Mouse (Mus musculus): Measurements from ENCODE around the gene Ormdl3. TPM values are rescaled to one million over a fixed set of nuclear protein-coding genes. Genes with fewer than 3 reads are reported as not detected.
"Not testable (repeated sequence)": the region's sequence is repeated elsewhere in the genome, so short reads cannot be mapped to it uniquely, and the experiment has no call there.

The Ormdl3 gene
- polyA plus RNA-seq (2014; fragmentation: Nextera tagmentation; extraction: Ambion mirVana): 9.6 and 15.0 TPM in 2 replicates

GRCm38 (mm10) chr11:98586892-98587563 is at the start of gene Ormdl3:
TSS of gene Ormdl3 (minus strand) at chr11:98587368.
- peaks cover 60% of the 10 kb centered on the region for H3K4me1 ChIP-seq (ENCODE audit: control insufficient read depth, insufficient read depth, low read length)
- H3K9ac ChIP-seq (ENCODE audit: low read depth, low read length): peak within 1 kb of the TSS; percentile 91
- ATAC-seq (replicated peaks; ENCODE audit: insufficient number of reproducible peaks, low FRiP score, low TSS enrichment): peak; percentile 82
- H3K4me3 ChIP-seq (ENCODE audit: low read depth, low read length): peak within 1 kb of the TSS; percentile 97
- peaks cover 7% of the 10 kb centered on the region for H3K36me3 ChIP-seq (ENCODE audit: control insufficient read depth, insufficient read depth, low read length)
- H3K4me2 ChIP-seq: peak within 1 kb of the TSS; percentile 81
- H3K27me3 ChIP-seq (ENCODE audit: control insufficient read depth, insufficient read depth, low read length): no peaks in the 10 kb centered on the region
- no peaks in the 10 kb centered on the region for H3K9me3 ChIP-seq (replicated peaks; ENCODE audit: control insufficient read depth, low read length)
- WGBS (ENCODE audit: insufficient replicate concordance): under 1% methylated on average over 49 of the region's 49 CpGs
- peak within 1 kb of the TSS; percentile 96 for H3K27ac ChIP-seq (ENCODE audit: low read depth, low read length)

DNA sequence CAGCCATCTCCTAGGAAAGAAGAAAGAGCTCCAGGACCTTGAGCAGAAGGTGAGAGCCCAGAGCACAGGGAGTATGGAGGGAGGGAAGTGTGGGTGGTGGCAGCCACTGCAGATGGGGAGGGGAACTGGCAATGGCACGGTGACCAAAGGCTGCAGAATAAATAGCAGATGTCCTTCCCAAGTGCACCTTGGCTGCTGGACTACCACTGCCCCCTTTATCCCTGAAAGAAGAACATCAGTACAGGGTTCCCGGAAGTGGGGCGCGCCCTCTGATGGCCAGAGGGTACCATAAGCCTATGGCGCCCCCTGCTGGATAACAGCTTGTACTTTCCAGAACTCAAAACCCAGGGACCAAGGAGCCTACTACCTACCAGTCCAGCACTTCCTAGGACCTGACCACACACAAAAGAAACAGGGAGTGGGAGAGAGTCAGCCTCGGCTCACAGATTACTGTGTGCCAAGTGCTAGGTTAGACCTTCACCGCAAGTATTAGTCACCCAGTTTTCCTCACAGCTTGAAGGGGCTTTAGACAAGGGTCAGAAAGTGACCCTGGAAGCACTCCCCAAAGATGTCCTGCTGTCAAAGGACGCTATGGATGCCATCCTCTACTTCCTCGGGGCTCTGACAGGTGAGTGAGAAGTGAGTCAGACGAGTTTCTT is 48.3 kb upstream of the Ormdl3 start:
- not testable (repeated sequence) for ATAC-seq (replicated peaks; ENCODE audit: insufficient number of reproducible peaks, low FRiP score, low TSS enrichment); H3K9ac ChIP-seq (ENCODE audit: low read depth, low read length); H3K4me3 ChIP-seq (ENCODE audit: low read depth, low read length); H3K36me3 ChIP-seq (ENCODE audit: control insufficient read depth, insufficient read depth, low read length); H3K9me3 ChIP-seq (replicated peaks; ENCODE audit: control insufficient read depth, low read length); H3K27me3 ChIP-seq (ENCODE audit: control insufficient read depth, insufficient read depth, low read length); H3K4me1 ChIP-seq (ENCODE audit: control insufficient read depth, insufficient read depth, low read length); H3K27ac ChIP-seq (ENCODE audit: low read depth, low read length); H3K4me2 ChIP-seq
- WGBS (ENCODE audit: insufficient replicate concordance): 32% methylated on average over 10 of the region's 10 CpGs

GRCm38 (mm10) chr11:98630646-98631045 is 43.5 kb upstream of the Ormdl3 start:
- H3K4me1 ChIP-seq (ENCODE audit: control insufficient read depth, insufficient read depth, low read length): no peaks in the 10 kb centered on the region
- H3K9me3 ChIP-seq (replicated peaks; ENCODE audit: control insufficient read depth, low read length): no peaks in the 10 kb centered on the region
- H3K36me3 ChIP-seq (ENCODE audit: control insufficient read depth, insufficient read depth, low read length): no peaks in the 10 kb centered on the region
- no peak overlapping the region for H3K4me2 ChIP-seq
- H3K4me3 ChIP-seq (ENCODE audit: low read depth, low read length): no peak overlapping the region
- H3K27me3 ChIP-seq (ENCODE audit: control insufficient read depth, insufficient read depth, low read length): no peaks in the 10 kb centered on the region; the same call in 1 of the 2 replicates
- 78% methylated on average over 5 of the region's 5 CpGs for WGBS (ENCODE audit: insufficient replicate concordance)
- H3K9ac ChIP-seq (ENCODE audit: low read depth, low read length): no peak overlapping the region
- H3K27ac ChIP-seq (ENCODE audit: low read depth, low read length): no peak overlapping the region
- no peak for ATAC-seq (replicated peaks; ENCODE audit: insufficient number of reproducible peaks, low FRiP score, low TSS enrichment)

DNA sequence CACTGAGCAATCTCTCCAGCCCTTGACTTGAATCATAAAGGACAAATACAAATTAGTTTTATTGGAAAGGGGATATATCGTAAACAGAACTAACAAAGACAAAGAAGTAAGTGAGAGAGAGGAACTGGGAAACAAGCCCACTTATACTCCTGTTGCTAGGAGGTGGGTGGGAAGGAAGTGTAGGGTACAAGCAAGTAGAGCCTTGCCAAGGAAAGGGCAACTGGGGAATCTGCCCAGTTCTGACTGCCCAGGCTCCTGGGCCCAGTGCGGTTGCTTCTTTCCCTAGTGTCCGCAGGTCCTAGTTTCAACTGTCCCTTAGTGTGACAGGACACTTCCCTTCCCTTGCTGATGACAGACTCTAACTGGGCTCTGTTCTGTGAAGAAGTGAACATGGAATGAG is 41.5 kb upstream of the Ormdl3 start:
- H3K36me3 ChIP-seq (ENCODE audit: control insufficient read depth, insufficient read depth, low read length): no peaks in the 10 kb centered on the region
- no peak overlapping the region for H3K4me3 ChIP-seq (ENCODE audit: low read depth, low read length)
- H3K4me2 ChIP-seq: no peak overlapping the region
- 92% methylated on average over 3 of the region's 3 CpGs for WGBS (ENCODE audit: insufficient replicate concordance)
- H3K4me1 ChIP-seq (ENCODE audit: control insufficient read depth, insufficient read depth, low read length): no peaks in the 10 kb centered on the region
- no peak for ATAC-seq (replicated peaks; ENCODE audit: insufficient number of reproducible peaks, low FRiP score, low TSS enrichment)
- no peak overlapping the region for H3K9ac ChIP-seq (ENCODE audit: low read depth, low read length)
- H3K27ac ChIP-seq (ENCODE audit: low read depth, low read length): no peak overlapping the region
- no peaks in the 10 kb centered on the region; the same call in 1 of the 2 replicates for H3K27me3 ChIP-seq (ENCODE audit: control insufficient read depth, insufficient read depth, low read length)
- H3K9me3 ChIP-seq (replicated peaks; ENCODE audit: control insufficient read depth, low read length): no peaks in the 10 kb centered on the region

- 86% methylated on average over 10 of the region's 10 CpGs for WGBS (ENCODE audit: insufficient replicate concordance)
- no peaks in the 10 kb centered on the region for H3K36me3 ChIP-seq (ENCODE audit: control insufficient read depth, insufficient read depth, low read length)
- no peak for ATAC-seq (replicated peaks; ENCODE audit: insufficient number of reproducible peaks, low FRiP score, low TSS enrichment)
- H3K4me1 ChIP-seq (ENCODE audit: control insufficient read depth, insufficient read depth, low read length): no peaks in the 10 kb centered on the region
- no peak within 1 kb of the TSS for H3K9ac ChIP-seq (ENCODE audit: low read depth, low read length)
- H3K4me3 ChIP-seq (ENCODE audit: low read depth, low read length): no peak within 1 kb of the TSS
- H3K27me3 ChIP-seq (ENCODE audit: control insufficient read depth, insufficient read depth, low read length): no peaks in the 10 kb centered on the region; the same call in 1 of the 2 replicates
- H3K27ac ChIP-seq (ENCODE audit: low read depth, low read length): no peak within 1 kb of the TSS
- no peaks in the 10 kb centered on the region for H3K9me3 ChIP-seq (replicated peaks; ENCODE audit: control insufficient read depth, low read length)
- H3K4me2 ChIP-seq: no peak within 1 kb of the TSS
These were observed 38.6 kb upstream of the Ormdl3 start, which contains the start of the genes Gm12355 and Gsdma3 for GRCm38 (mm10) chr11:98625611-98626410. TSS of gene Gm12355 (minus strand) at chr11:98625661. TSS of gene Gsdma3 (plus strand) at chr11:98626360.

DNA sequence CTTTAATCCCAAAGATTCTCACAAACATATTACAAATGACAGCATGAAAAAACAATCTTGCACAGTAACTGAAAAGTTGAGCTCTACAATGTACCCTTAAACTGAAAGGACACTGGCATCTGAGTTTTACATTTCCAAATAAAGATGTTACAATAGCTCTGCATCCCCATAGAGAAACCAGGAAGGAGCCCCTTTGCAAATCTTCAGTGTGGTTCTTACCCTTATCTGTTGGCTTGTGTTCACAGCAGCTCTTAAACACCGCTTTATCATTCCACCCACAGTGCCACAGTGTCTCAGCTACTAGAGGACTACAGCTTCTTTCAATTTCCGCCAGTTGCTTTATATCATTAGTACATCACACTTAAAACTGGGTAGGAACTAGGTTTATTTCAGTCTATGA is 37.2 kb upstream of the Ormdl3 start:
- not testable (repeated sequence) for H3K9ac ChIP-seq (ENCODE audit: low read depth, low read length); H3K4me2 ChIP-seq; H3K4me3 ChIP-seq (ENCODE audit: low read depth, low read length); H3K36me3 ChIP-seq (ENCODE audit: control insufficient read depth, insufficient read depth, low read length); H3K27me3 ChIP-seq (ENCODE audit: control insufficient read depth, insufficient read depth, low read length); H3K9me3 ChIP-seq (replicated peaks; ENCODE audit: control insufficient read depth, low read length); H3K27ac ChIP-seq (ENCODE audit: low read depth, low read length); ATAC-seq (replicated peaks; ENCODE audit: insufficient number of reproducible peaks, low FRiP score, low TSS enrichment); H3K4me1 ChIP-seq (ENCODE audit: control insufficient read depth, insufficient read depth, low read length)
- 86% methylated on average over 2 of the region's 2 CpGs for WGBS (ENCODE audit: insufficient replicate concordance)

DNA sequence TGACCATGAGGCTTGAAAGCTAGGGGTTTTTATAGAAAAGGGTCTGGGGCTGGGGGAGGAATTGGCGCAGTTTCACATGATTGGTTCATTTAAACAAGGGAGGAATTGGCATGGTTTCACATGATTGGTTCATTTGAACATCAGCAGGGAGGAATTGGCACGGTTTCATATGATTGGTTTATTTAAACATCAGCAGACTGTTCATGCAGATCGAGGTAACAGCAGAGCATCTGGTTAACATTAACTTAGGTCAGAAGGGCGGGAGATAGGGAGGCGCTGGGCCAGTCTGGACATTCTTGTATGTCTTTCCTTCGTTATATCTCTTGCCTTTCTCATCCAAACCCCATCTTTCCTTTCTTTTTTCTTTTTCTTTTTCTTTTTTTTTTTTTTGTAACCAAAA is 36.8 kb upstream of the Ormdl3 start:
- not testable (repeated sequence) for H3K9me3 ChIP-seq (replicated peaks; ENCODE audit: control insufficient read depth, low read length); H3K36me3 ChIP-seq (ENCODE audit: control insufficient read depth, insufficient read depth, low read length); H3K4me1 ChIP-seq (ENCODE audit: control insufficient read depth, insufficient read depth, low read length); H3K27me3 ChIP-seq (ENCODE audit: control insufficient read depth, insufficient read depth, low read length); ATAC-seq (replicated peaks; ENCODE audit: insufficient number of reproducible peaks, low FRiP score, low TSS enrichment); H3K9ac ChIP-seq (ENCODE audit: low read depth, low read length); H3K27ac ChIP-seq (ENCODE audit: low read depth, low read length); H3K4me2 ChIP-seq; H3K4me3 ChIP-seq (ENCODE audit: low read depth, low read length)
- 67% methylated on average over 6 of the region's 6 CpGs for WGBS (ENCODE audit: insufficient replicate concordance)

DNA sequence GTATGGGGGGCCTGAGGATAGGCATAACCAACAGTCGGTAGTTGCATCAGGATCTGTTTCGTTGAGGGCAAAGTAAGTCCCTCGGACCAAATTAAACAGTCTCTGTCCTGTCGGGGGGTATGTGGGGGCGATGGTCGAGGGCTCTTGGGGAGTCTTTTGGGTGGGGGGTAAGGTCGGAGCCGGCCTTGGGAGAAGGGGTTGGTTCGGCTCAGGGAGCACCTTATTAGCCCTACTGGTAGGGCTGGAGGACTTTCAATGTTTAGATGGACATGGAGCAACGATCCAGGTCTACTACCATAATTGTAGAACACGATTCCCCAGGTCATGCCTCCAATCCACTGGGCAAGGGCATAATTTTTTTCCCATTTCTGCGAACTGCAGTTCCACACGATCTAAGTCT is 33.6 kb upstream of the Ormdl3 start:
- H3K4me2 ChIP-seq: no peak overlapping the region
- no peak overlapping the region for H3K4me3 ChIP-seq (ENCODE audit: low read depth, low read length)
- no peak overlapping the region for H3K27ac ChIP-seq (ENCODE audit: low read depth, low read length)
- no peaks in the 10 kb centered on the region for H3K27me3 ChIP-seq (ENCODE audit: control insufficient read depth, insufficient read depth, low read length)
- H3K36me3 ChIP-seq (ENCODE audit: control insufficient read depth, insufficient read depth, low read length): no peaks in the 10 kb centered on the region
- no peak for ATAC-seq (replicated peaks; ENCODE audit: insufficient number of reproducible peaks, low FRiP score, low TSS enrichment)
- H3K9ac ChIP-seq (ENCODE audit: low read depth, low read length): no peak overlapping the region
- H3K4me1 ChIP-seq (ENCODE audit: control insufficient read depth, insufficient read depth, low read length): no peaks in the 10 kb centered on the region
- no peaks in the 10 kb centered on the region for H3K9me3 ChIP-seq (replicated peaks; ENCODE audit: control insufficient read depth, low read length)
- WGBS (ENCODE audit: insufficient replicate concordance): 85% methylated on average over 13 of the region's 13 CpGs

Measured in heart, embryonic 11.5 days (tissue).